Mouse (Mus musculus): ENCODE data around the gene Gpr19. TPM values are rescaled to one million over a fixed set of nuclear protein-coding genes. Genes with fewer than 3 reads are reported as not detected.

The Gpr19 gene
- polyA plus RNA-seq, 1 experiment from 2014 or later: 13.2 TPM

Other genes with a start within 250 kb of the Gpr19 start
- 15.4 and 17.7 TPM in 2 replicates for gene Dusp16, start 106.0 kb downstream of the Gpr19 start, polyA plus RNA-seq (2014; fragmentation: Nextera tagmentation; extraction: Ambion mirVana)
- 0.96 and 1.1 TPM in 2 replicates for gene Crebl2, start 68.4 kb downstream of the Gpr19 start, polyA plus RNA-seq (2014; fragmentation: Nextera tagmentation; extraction: Ambion mirVana)
- gene Cdkn1b, start 21.8 kb upstream of the Gpr19 start, polyA plus RNA-seq (2014; fragmentation: Nextera tagmentation; extraction: Ambion mirVana): 18.7 and 21.2 TPM in 2 replicates
- gene Apold1, start 83.1 kb upstream of the Gpr19 start, polyA plus RNA-seq (2014; fragmentation: Nextera tagmentation; extraction: Ambion mirVana): 3.6 and 4.1 TPM in 2 replicates
- 116 and 125 TPM in 2 replicates for gene Ddx47, start 113.0 kb upstream of the Gpr19 start, polyA plus RNA-seq (2014; fragmentation: Nextera tagmentation; extraction: Ambion mirVana)
- gene Gprc5a, start 167.1 kb upstream of the Gpr19 start, polyA plus RNA-seq (2014; fragmentation: Nextera tagmentation; extraction: Ambion mirVana): 2.0 and 2.3 TPM in 2 replicates
- gene Gprc5d, start 219.7 kb upstream of the Gpr19 start, polyA plus RNA-seq (2014; fragmentation: Nextera tagmentation; extraction: Ambion mirVana): not detected in 2 replicates